Mouse (Mus musculus): ENCODE results near the gene Hist2h3b.

DNA sequence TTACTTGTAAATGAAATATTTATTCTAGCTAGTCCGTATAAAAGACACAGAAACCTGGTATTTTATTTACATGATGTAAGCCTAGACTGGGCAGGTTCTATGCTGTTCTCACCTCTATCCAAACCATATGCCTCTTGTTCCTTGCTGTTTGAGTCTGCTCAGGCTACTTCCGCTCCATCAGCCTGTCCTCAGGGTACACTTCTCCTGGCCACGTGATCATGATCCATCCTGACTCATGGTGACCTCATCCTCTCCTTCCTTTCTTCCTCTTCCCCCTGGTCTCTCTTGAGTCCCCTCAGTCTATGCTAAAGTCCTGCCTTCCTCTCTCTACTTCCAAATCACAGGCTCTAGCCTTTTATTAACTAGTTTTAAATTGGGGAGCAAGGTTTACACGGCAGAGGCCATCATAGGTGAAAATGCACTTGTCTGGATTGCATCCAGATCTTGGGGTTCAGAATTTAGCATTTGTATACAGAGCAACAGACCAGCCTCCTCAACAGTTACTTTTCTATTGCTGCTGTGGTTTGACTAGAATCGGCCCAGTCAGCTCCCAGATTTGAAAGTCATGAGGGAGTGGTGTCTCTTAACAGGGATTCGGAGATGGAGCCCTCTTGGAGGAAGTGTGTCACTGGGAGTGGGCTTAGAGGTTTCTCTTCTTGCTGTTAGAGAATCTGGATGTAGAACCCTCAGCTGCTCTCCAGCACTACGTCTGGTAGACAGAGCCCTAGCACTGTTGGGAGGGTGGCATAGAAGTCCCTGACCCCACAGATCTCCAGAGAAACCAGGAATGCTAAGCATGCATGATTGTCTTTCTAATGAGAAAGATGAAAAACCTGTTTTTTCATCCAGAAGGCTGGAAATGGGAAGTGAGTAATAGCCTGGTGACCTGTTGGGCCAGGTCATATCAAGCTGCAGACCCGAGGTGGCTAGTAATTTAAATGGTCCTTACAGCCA, 41.5 kb upstream of the Hist2h3b start:
- no peak for TF ChIP-seq CTCF (IDR thresholded peaks at IDR 0.05; ENCODE audit: control insufficient read depth, insufficient read depth, insufficient read length)
- TF ChIP-seq USF1 (IDR thresholded peaks at IDR 0.05; ENCODE audit: low read depth) = peak; percentile 100
- no peak for TF ChIP-seq CEBPB (IDR thresholded peaks at IDR 0.05; ENCODE audit: low read depth)
- peak; percentile 82 for TF ChIP-seq MAX (IDR thresholded peaks at IDR 0.05)
